Mouse (Mus musculus) common myeloid progenitor, adult 5-6 weeks (primary cell): ENCODE data around the gene Ppp1r13l. TPM values are rescaled to one million over a fixed set of nuclear protein-coding genes. Genes with fewer than 3 reads are reported as not detected.

Experiments
- ATAC-seq: replicated peaks from 2 replicates; pipeline ENCODE4 v1.8.0; 2016; ENCODE audit warnings: low read depth, mild to moderate bottlenecking, moderate TSS enrichment, inconsistent platforms; ENCODE audit not compliant: poor library complexity, severe bottlenecking
- total RNA-seq: library from RNA; stranded (forward); fragments of 200-1000, 187-1606 nt; gene quantifications from 2 replicates; pipeline ENCODE4 v1.2.3, GENCODE M21; 2017

The Ppp1r13l gene
- 0.82 and 0.96 TPM in 2 replicates for total RNA-seq

DNA sequence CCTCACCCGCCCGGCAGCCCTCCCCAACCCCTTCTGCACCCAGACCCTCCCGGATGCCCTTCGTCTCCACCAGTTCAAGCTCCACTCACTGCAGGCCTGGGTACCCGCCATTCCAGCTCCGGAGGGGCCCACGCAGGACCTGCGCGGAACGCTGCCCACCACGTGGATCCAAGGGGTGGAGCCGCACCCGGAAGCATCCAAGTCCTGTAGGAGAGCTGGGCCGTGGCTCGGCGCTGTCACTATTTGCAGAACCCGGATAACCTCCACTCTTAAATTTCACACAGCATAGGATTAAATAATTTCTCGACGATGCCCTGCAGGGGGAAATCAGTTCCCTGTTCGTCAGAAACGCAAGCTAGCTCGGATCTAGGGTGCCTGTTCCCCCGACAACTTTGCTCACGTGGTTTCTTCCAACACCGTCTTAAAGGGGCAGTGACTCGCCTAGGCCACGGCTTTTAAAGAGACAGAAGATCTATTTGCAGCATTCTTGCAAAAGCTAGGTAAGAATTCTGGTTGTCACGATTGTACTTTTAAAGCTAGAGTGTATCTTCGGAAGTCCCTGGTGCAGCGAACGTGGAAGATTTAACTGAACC, at the start of gene Ppp1r13l, which contains the start of gene Cd3eap:
Ppp1r13l (plus strand) TSS at position 451 of the 593 bp plus-strand sequence.
Cd3eap (minus strand) TSS at position 185 of the 593 bp plus-strand sequence.
- ATAC-seq, result peak; percentile 67

DNA sequence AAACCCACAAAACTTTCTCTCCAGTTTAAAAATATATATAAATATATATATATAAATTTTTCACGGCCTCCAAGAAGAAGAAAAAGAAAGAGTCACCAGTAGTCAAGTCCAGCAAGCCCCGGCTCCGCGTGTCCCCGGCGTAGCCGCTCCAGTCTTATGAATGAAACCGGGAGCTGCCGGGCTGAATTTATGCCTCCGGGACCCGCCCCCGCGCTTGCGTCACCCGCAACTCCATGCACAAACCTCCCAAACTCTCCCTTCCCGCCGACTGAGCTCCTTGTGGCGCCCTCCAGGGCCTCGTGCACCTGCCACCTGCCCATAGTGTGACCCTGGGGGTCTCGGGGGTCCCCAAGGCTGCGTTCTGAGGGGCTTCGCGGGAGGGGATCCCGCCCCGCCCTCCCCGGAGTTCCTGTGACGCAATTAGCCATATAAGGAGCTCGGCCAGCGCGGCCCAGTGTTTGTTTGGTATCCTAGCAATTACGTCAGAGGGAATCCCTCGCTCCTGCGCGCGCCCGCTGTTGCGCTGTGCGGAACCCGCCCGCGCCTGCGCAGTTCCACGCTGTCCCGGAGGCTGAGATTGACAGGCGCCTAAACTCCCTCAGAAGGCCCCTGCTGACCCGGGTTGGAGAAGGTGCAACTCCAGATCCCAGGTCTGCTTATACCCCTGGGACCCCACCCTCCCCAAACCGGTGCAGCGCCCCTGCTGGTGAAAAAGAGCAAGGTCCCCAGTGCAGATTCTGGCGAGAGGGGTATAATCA, 49.5 kb upstream of the Ppp1r13l start, which contains the start of gene Fosb:
Fosb (minus strand) TSS at position 168 of the 758 bp plus-strand sequence.
- peak; percentile 40 for ATAC-seq

DNA sequence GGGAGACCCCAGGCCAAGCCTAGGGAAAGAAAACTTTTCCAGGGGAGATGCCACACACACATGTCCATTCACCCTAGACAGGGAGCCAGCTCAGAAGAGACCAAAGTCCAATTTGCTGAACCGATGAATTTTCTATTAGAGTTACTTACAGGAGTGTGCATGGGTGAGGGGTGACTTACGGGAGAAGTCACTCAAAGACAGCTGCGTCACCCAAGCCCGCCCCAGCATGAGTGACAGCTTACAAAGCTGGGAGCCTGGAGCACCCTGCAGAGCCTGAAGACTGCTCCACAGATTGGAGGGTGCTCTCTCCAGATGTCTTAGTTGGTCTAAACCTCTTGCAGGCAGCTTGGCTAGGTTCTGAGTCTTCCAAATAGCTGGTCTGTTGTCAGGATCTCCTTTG, 47.6 kb upstream of the Ppp1r13l start:
- ATAC-seq, result no peak

DNA sequence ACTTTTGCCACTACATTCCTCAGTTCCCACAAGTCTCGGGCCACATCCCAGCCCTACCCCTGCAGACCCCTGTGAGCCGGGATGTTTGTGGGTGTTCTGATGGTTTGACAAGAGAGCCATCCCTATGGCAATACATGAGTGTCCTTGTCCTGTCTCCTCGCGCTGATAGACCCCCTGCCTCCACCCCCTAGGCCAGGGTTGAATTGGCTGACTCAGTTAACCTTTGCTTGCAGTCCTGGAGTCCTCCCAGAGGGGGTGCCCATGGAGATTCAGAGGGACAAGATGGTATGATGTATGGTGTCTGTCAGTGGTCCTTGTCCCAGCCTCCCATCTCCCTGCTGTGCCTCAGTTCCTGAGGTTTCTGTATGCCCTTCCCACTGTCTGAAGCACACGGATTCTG, 45.5 kb upstream of the Ppp1r13l start:
- no peak for ATAC-seq

DNA sequence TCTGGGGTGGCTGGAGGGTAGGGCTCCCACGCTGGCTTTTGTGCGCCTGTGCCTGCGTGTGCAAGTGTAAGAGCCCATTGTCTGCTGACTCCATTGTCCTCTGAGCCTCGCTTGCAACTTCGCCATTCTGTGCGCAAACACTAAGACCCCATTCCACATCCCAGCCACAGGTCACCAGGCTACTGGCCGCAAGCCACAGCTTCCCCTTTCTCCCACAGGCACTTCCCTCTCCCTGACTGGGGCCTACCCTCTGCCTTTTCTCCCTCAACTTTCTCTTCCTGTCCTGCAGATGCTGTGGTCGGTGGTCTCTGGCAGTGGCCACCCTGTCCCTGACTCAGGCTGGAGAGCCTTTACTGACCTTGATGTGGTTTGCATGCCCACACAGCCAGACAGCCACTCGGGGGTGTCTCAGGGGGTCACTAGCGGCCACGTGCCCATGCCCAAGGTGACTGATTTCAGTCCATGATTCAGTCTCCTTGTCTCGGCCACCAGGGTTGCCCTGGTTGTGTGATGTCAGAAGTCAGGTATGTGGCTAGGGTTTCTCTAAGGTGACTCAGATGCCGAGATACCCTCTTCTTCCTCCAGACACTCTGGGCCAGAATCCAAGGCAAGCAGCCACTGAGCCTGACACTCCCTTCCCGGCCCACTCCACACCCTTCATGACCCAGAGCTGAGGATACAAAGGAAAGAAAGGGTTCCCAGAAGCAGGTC, 42.9 kb upstream of the Ppp1r13l start:
- ATAC-seq, result peak; percentile 76

DNA sequence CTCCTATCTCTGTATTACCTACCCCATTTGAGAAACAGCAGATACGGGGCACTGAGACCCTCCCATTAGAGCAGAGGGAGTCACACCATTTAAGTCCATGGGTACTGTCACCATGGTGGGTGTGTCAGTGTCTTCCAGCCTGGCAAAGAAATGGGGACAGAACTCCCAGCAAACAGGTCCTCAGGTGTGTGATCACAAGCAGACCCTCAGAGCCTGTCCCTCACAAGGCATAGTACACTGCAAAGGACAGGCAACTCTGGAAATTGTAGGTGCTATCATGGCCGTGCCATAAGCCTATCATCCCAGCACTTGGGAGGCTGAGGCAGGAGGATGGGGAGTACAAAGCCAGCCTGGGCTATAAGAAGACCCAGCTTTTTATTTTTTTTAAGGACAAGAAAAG, 41.3 kb upstream of the Ppp1r13l start:
- no peak for ATAC-seq

DNA sequence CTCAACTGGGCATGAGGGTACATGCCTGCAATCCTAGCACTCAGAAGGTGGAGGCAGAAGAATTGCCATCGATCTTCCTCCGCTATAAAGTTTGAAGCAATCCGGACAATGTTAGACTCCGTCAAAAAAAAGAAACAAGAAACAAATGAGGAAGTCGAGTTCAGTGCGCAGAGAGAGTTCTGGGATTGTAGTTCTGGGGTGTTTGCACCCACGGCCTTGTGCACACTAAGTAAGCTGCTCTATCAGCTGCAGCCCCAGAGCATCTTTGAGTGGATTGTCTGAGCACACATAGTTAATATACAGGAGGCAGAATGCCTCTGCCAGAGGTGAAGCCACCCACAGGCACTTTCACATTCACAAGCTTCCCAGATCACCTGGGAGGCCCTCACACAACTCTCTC, 40.9 kb upstream of the Ppp1r13l start:
- ATAC-seq, result no peak

DNA sequence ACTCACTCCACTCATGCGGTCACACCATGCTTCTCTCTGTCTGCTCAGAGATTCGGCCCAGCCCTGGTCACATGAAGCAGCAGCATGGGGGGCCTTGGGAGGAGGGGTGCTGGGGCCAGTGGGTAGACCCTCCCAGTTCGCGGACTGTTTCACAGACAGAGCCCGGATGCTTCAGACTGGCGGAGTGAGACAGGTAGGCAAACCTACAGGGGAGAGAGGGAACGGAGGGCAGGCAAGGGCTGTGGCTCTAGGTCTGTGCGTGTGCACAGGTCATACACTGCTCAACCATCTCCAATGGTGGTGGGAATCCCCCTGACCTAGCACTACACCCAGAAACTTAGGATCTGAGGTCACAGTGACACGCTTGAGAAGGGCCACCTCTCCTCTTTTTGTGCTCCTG, 40.1 kb upstream of the Ppp1r13l start:
- no peak; the same call in 1 of the 2 replicates for ATAC-seq

DNA sequence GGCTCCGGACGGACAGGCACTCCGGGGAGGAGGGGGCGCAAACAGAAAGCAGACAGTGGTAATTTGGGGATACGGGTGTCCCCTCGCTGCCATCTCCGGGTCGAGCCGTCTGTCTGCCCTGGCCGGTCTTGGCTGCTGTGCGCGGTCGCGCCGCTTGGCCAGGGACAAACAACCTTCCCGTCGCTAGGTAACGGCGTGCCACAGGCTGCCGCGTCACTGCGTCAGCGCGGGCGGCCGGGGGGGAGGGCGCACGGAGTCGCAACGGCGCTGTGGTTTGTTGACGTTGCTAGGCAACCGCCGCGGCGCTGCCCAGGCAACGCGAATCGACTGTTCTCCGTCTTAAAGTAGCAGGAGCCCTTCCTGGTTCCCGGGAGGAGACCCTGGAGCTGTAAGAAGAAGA, 39.6 kb upstream of the Ppp1r13l start:
- peak; percentile 66 for ATAC-seq

DNA sequence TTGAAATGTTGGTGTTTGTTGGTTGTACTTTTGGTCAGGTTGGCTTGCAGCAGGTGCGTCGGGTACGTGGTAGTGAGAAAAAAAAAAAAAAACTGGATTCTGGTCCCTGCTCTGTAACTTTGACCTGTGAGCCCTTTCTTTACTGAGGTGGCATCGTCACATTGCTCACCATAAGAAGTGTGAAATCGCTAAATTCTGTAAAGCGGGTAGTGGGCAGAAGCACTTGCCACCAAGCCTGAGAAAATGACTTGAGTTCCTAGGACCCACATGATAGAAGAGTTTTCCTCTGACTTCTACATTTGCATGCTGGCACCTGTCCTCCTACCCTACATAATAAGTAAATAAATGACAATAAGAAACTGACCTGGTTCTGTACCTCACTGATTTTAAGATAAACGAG, 38.9 kb upstream of the Ppp1r13l start:
- ATAC-seq, result no peak

DNA sequence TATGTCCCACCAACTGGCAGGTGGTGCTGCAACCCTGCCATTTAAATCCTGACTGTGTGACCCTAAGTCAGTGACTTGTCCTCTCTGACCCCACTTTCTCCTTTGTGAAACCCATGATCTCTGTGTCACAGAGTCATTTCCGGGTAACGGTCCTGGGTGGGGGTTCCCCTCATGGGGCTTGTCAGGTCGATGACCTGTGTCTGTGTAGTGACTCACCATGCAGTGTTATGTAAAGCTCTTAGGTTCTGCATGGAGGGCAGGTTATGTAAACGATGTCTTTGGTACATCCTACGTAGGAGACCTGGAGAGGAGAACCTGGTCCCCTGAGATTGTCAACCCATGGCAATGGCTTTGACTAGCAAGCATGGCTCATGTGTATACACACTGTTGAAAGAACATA, 38.1 kb upstream of the Ppp1r13l start:
- ATAC-seq, result peak; percentile 4; the same call in 1 of the 2 replicates

DNA sequence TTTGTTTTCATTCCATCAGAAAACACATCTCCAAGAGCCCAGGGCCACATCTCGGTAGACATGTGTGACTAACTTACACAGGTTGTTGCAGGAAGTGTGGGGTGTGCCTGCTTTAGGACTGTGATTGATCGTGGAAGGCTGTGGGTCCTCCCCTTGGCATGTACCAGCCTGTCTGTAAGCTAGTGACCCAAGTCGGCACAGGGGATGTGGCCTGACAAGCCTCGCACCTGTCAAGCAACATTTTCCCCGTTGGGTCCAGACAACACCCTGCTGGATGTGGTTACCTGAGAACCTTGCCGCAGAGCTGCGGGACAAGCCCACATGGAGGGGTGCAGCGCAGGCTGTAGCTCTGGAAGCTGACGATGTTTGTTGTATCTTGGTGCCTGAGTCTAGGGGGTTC, 37.1 kb upstream of the Ppp1r13l start:
- ATAC-seq, result no peak

DNA sequence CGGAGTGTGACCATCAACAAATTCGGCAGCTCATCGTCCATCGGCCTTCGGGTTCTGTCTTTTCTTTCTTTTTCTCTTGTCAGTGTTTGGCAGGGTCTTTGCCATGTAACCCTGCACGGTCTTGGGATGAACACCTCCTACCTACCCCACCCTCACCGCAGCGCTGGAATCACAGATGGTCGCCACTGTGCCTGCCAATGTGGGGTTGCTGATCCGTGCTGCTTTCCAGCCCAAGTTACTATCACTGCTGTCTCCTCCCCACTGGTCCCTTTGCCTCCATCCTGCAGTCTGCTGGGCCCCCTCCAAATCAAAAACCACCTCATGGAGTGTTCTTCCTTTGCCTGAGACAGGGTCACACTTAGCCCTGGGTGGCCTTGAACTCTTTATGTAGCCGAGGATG, 35.3 kb upstream of the Ppp1r13l start:
- ATAC-seq, result no peak

DNA sequence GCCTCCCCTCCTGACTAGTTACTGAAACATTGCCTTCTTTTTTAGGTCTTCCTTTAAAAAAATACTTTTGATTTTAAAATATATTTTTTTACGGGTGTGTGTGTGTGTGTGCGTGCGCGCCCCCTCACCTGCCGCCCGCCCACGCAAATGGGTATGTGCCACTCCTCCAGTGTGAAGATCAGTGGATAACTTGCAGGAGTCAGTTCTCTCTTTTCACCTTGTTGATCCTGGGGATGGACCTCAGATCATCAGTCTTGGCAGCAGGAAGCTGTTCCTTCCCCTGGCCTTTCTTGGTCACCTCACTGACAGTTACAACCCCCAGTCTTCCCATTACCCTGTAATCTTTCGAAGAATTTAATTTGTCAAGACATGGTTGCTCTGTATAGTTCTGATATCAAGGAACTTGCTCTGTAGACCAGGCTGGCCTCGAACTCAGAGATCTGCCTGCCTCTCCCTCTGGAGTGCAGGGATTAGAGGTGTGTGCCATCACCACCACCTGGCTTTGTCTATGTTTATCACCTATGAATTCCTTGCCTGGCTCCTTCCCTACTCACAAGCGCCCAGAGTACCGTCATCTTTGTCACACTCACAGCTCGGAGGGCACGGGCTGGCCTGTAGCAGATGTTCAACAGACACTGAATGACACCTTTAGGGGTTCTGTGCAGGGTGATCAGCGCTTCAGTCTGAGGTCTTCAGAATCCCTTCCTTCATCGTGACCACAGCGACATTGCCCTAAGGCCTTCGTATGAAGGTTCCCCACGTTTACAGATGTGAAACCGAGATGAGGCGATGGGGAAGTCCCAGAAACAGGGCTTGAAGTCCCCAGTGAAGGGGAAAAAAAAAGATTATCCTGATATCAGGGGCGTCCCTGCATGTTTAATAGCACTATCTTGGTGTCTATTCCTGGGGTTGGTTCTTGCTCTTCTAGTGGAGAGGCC, 34.0 kb upstream of the Ppp1r13l start:
- peak; percentile 57 for ATAC-seq

DNA sequence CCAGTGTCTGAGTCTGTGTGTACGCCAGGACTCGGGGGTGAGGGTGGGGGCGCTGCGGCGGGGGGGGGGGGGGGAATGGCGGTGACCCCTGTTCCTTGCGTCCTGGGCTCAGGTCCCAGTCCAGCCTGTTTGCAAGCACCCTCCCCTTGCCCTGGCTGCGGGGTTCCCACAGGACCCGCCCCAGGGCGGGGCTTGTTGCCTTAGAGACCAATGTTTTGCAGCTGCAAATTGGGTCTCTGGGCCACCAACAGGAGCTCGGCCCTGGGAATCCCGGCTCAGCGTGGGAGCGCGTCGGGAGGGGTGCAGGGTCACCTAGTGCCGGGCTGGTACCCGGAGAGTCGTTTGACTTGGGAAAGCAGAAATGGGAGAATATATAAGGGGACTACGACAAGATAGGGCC, 33.2 kb upstream of the Ppp1r13l start:
- ATAC-seq, result peak; percentile 66

DNA sequence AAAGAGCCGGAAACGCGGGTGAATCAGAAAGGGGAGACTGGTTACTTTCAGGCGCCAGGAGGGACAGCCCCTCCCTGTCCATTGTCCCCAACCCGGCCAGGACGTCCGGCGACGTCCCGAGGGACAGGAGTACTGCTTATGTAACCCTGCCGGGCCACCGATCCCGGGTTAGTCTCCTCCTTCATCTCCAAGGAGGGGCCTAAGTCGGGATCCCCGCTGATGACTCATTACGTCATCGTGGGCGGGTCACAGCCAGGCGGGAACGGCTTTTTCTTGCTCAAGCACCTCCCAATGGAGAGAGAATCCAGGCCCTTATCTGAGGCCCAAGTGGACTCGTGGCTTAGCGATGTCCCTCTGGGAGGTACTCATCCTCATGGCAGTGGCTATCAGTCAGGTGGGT, 32.4 kb upstream of the Ppp1r13l start:
- peak; percentile 55 for ATAC-seq

DNA sequence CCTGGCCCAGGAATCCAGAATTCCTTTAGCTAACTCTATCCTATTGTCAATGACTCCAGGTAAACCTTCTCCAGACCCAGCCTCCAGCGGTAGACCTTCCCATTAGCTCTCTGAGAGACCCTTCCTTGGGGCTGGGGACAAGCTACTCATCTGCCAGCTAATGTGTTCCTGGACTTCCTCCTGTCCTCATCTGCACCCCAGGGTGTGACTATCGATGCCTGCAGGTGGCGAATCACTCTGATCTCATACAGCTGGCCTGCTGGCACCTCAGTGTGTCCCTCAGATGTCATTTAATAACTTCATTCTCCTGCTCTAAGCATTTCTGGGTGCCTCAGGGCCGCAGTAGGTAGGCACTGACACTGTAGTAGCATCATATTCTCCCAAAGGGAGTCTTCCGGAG, 31.8 kb upstream of the Ppp1r13l start:
- ATAC-seq, result no peak

DNA sequence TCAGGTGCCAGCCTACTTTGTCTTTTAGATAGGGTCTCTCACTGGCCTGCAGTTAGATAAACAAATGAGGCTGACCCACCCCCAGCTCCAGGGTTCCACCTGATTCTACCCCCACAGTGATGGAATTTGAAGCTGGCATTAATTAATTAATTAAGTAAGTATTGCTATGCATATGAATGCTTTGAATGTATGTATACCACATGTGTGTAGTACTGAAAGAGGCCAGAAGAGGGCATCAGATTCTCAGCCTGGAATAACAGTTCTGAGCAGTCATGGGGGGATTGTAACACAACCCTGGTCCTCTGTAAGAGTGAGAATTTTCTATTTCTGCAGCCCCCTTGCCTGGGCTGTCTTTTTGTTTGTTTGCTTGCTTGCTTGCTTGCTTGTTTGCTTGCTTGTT, 31.1 kb upstream of the Ppp1r13l start:
- ATAC-seq, result no peak

DNA sequence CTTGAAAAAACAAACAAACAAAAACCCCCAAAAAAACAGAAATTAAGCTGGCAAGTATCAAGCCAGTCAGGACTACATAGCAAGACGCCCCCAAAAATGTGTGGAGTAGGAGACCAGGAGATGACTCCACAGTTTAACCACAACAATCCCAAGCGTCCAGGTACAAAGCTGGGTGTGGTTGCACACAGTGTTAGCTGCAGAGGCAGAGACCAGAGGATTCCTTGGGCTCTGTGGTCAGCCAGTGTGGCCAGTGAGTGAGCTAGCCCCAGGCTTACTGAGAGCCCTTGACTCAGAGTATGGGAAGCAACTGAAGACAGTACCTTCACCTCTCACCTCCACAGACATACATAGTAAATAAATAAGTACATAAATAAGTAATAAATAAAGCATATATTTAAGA, 27.6 kb upstream of the Ppp1r13l start:
- no peak for ATAC-seq
